Mouse (Mus musculus): ENCODE measurements at regions not wholly inside any gene's neighbourhood (a gene's known extent, or its start where the extent isn't known, plus 50 kb on each side); places are given as distances from the start of the nearest gene placed in this dataset.

GRCm38 (mm10) chr15:51643772-51644311 is 2240.9 kb upstream of the Gm7489 start:
- peak; percentile 65 for DNase-seq (ENCODE audit: low read depth, low spot score)

DNA sequence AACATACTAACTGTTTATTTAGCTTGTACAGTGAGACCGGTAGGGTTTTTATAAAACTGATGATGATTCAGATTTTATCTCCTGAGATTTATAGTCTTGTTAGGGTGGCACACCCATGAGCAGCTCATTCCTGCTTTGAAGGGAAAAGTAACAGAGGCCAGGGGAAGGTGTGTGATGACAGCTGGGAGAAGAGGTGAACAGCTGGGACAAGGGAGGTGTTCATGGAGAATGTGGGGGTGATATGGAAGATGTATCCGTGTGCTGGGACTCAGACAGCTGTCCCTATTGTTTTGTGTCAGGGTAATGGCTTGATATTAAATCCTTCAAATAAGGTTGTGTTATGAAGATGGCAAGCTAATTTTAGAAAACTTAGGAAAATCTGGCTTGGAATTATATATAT is 2238.4 kb upstream of the Gm7489 start:
- no peak for DNase-seq (ENCODE audit: low read depth, low spot score)

- DNase-seq (ENCODE audit: low read depth, low spot score), result no peak
Observed at GRCm38 (mm10) chr15:51652497-51652896, 2232.2 kb upstream of the Gm7489 start.

- DNase-seq (ENCODE audit: low read depth, low spot score), result no peak
Observed at GRCm38 (mm10) chr15:51657621-51658020, 2227.1 kb upstream of the Gm7489 start.

- DNase-seq (ENCODE audit: low read depth, low spot score), result no peak
Observed at GRCm38 (mm10) chr15:51668340-51668739, 2216.4 kb upstream of the Gm7489 start.

- DNase-seq (ENCODE audit: low read depth, low spot score), result no peak
Observed at GRCm38 (mm10) chr15:51671667-51672372, 2212.9 kb upstream of the Gm7489 start.

DNA sequence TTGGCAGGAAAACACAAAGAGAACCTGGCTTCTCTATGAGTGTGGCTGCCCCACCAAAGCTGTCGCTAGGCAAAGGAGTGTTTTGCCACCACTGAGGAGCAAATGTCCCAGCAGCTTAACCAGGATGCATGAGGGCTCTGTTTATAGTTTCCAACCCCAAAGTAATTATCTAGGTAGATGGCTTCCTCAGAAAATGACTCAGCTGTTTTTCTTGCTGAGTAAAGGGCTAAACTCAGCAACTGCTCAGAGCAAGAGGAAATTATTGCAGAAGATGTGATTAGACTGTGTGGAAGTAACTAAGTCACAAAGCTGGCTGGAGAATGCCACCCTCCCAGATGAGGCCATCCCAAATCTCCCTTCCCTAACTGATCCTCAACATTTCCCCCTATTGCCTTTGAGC is 2211.2 kb upstream of the Gm7489 start:
- no peak for DNase-seq (ENCODE audit: low read depth, low spot score)

DNA sequence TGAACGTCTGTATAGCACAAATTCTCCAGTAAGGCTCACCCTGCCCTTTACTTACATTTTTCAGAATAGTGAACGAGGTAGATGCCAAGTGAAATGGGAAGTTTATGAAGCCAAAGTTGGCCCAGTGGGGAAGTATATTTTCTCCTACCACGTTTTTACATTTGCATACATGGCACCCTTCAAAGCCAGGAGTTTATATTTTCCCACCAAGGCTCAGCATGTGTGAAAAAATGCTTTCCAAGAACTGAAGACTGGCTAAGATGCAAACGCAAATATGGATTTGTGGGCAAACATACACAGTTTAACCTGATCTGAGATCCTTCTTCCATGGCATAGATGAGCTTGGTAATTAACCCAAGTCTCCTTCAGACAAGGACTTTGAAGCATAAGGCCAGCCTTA is 2209.4 kb upstream of the Gm7489 start:
- no peak for DNase-seq (ENCODE audit: low read depth, low spot score)

GRCm38 (mm10) chr15:51676694-51677093 is 2208.0 kb upstream of the Gm7489 start:
- no peak for DNase-seq (ENCODE audit: low read depth, low spot score)

- no peak for DNase-seq (ENCODE audit: low read depth, low spot score)
Observed at GRCm38 (mm10) chr15:51677266-51677665, 2207.4 kb upstream of the Gm7489 start.

DNA sequence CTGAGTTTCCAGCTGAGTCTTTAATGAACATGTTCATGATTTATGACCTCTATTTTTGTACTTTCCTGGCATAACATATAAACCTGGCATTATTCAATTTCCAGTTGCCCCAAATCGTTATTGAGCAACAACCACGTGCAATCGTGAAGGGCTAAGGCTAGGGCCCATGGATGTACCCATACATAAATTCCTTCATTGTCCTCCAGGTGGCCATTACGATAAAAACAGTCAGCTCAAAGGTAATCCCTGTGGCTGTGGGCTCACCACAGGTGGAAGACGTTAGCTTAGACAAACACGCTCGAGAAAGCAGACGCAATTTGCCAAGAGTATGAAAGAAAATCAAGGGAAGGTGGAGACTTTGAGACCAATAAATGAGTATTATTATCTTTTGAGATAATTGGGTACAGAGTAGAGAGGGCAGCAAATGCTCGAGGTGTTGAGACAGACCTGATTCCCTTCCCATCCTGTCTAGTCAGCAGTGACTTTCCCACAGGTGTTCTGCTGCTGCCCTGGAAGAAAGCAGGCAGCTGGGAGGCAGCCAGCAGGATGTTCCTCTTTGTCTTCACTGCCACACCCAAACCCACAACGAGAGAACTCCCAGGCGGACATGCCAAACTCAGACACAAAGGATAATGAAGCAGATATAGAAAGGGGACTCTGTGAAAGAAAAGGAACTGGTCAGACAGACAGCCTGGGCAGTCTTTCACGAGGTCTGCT is 2205.4 kb upstream of the Gm7489 start:
- DNase-seq (ENCODE audit: low read depth, low spot score), result no peak

DNA sequence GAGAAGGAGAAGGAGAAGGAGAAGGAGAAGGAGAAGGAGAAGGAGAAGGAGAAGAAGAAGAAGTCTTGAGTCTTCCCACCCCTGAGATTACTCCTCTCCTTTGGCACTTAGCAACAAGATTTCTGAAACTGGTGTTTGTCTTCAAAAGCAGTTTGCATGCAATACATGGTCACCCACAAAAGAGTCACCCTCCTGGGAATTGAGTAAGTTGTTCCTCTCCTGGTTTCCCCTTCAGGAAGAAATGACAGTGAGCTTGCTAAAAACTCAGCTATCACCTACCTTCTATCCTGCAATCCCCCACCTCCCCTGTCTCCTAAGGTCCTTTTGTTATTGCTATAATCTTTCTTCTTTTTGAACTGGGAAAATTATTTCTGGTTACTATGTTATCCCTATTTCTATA is 2204.2 kb upstream of the Gm7489 start:
- no peak for DNase-seq (ENCODE audit: low read depth, low spot score)

DNA sequence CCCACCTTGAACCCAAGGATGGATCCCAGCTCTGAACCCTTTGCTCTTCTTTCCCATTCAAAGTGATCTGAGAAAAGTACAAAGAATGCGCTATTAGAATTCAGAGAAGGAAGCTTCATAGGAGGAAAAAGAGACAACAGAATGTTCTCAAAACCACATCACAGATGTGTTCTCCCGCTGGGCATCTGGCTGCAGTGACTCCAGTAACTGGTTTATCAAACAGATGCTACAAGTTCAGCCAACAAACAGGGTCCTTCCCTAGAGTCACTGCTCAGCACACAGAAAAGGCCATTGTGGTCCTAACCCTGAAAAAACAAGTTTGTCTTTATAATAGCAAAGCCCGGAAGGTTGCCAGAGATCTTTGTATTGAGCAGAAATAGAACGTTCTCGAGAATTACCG is 2203.5 kb upstream of the Gm7489 start:
- DNase-seq (ENCODE audit: low read depth, low spot score), result no peak

- no peak for DNase-seq (ENCODE audit: low read depth, low spot score)
Observed at GRCm38 (mm10) chr15:51682331-51682730, 2202.4 kb upstream of the Gm7489 start.

DNA sequence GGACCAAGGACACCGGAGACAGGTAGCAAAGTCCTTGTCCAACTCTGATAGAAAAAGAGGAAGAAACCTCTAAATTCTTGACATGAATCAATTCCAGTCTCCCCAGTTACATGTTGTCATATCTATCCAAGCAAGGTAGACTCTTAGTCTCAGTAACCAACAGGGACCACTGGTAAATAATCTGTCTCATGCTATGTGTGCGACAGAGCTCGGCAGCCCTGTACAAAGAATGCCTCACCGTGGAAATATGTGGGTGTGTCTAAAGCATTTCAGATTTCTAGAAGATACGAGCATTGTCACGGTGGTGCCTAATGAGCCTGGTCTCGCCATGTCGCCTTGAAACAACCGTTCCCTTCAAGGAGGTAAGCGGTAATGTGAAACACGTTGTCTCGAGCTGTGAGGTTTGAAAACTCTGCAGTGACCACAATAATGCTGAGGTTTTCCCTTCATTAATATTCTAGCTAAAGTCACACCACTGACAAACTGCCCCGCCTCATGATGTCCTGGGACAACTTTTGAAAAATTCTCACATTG is 2197.6 kb upstream of the Gm7489 start:
- DNase-seq (ENCODE audit: low read depth, low spot score), result no peak

DNA sequence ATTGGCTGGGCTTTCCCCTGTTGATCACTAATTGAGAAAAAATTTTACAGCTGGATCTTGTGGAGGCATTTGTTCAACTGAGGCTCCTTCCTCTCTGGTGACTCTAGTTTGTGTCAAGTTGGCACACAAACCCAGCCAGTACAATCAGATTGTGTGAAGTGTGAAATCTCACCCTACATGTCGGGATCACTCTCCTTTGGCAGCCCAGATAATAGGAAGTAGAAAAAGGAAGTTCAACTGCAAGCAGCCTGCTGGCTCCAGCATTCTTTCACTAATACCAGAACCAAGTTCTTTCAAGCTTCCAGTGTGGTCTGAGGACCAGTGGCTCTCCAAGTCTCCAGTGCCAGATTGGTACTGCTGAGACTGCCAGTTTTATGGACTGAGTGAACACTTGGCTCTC is 2195.2 kb upstream of the Gm7489 start:
- DNase-seq (ENCODE audit: low read depth, low spot score), result no peak

DNA sequence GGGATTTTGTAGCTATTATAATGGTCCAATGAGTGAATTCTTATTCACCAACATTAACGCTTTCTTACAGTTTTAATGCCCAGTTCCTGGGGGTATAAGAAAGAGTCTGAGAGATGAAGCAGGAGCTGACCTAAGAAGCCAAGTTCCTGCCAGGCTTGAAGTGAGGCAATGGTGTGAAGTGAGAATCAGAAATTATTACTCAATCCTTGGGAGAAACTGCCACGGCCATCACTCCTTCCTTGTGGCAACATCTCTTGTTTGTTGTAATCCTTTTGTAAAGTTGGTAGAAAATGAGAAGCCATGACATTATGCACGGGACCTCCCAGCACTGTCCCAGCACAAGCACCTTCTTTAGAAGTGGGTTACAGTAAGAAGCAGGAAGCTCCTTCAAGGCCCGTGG is 2192.0 kb upstream of the Gm7489 start:
- DNase-seq (ENCODE audit: low read depth, low spot score), result no peak

- DNase-seq (ENCODE audit: low read depth, low spot score), result no peak
Observed at GRCm38 (mm10) chr15:51696344-51697016, 2188.2 kb upstream of the Gm7489 start.

DNA sequence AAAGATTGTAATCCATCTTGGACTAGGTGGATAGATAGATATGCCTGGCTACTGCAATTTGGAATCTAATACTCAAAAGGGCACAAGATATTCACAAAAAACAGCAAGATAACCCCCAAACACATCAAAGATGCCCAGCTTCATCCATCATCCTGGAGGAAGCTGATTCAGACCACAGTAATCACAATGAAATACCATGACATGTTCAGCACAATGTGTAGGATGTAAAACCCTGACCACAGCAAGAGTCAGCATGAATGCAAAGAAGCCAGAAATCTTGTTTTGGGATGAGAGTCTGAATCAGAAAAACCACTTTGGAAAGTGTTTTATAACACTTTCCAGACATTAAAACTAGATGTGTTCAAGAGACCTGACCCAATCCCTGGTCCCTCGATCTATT is 2180.5 kb upstream of the Gm7489 start:
- no peak for DNase-seq (ENCODE audit: low read depth, low spot score)

- no peak for DNase-seq (ENCODE audit: low read depth, low spot score)
Observed at GRCm38 (mm10) chr15:51709871-51710655, 2174.6 kb upstream of the Gm7489 start.

GRCm38 (mm10) chr15:51720873-51721308 is 2163.8 kb upstream of the Gm7489 start:
- DNase-seq (ENCODE audit: low read depth, low spot score), result no peak

All from telencephalon, adult 2 months (tissue).